Mouse (Mus musculus): ENCODE data around the gene Spata5.

DNA sequence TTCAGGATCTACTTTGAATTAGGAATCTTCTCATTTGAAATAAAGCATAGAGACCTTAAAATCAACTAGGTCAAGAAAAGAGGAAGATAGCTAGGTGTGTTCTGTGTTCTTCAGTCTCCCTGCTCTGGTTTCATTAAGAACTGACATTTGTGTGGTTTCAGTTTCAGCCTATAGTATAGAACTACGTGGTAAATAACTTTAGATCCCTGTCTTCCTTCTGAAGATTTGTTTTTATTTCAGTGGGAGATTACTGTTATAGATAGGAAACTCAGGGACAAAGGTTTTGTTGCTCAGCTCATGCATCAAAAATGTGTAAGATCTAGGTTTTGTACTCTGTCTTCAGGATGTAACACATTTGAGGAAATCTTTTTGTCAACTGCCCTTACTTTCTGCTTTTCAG is 56.8 kb downstream of the Spata5 start:
- TF ChIP-seq MXI1 (IDR thresholded peaks at IDR 0.05; ENCODE audit: low read depth, low read length): no peak
- TF ChIP-seq CTCF (IDR thresholded peaks at IDR 0.05 in 2 of 3, conservative IDR thresholded peaks at IDR 0.05 in 1 of 3; ENCODE audit: control insufficient read depth in 1 of 3, insufficient read depth in 1 of 3, low read depth in 2 of 3, low read length in 3 of 3, poor library complexity in 1 of 3, severe bottlenecking in 1 of 3): no peak
- no peak for TF ChIP-seq EP300 (IDR thresholded peaks at IDR 0.05; ENCODE audit: low read depth in 1 of 2, low read length in 2 of 2)
- TF ChIP-seq KAT2A (conservative IDR thresholded peaks at IDR 0.05; ENCODE audit: low read depth, low read length): no peak
- TF ChIP-seq CHD2 (IDR thresholded peaks at IDR 0.05; ENCODE audit: low read length): no peak
- no peak for TF ChIP-seq MAFK (IDR thresholded peaks at IDR 0.05; ENCODE audit: borderline replicate concordance, low read depth, low read length)
- no peak for TF ChIP-seq RCOR1 (IDR thresholded peaks at IDR 0.05; ENCODE audit: low read depth, low read length)

Measured in MEL (cell line).